Mouse (Mus musculus): ENCODE data around the gene Gm19345.

- TF ChIP-seq CTCF (IDR thresholded peaks at IDR 0.05; ENCODE audit: control insufficient read depth, insufficient read depth, low read length) (no peak), POLR2A (IDR thresholded peaks at IDR 0.05; ENCODE audit: borderline replicate concordance, control insufficient read depth, low read depth, low read length) (no peak)
Measured at GRCm38 (mm10) chr7:19818875-19819274, 32.9 kb upstream of the Gm19345 start.

All from bone marrow, adult 2 months (tissue).